Mouse (Mus musculus) thymus, postnatal 25 days (tissue): ENCODE measurements around the gene Mrpl44.
A peak's percentile ranks its signal among the peaks of the same experiment; 100 is the strongest.

Experiments used
- DNase-seq: peaks from one replicate; pipeline ENCODE4 v3.0.0; 2022

Gene Mrpl44

DNA sequence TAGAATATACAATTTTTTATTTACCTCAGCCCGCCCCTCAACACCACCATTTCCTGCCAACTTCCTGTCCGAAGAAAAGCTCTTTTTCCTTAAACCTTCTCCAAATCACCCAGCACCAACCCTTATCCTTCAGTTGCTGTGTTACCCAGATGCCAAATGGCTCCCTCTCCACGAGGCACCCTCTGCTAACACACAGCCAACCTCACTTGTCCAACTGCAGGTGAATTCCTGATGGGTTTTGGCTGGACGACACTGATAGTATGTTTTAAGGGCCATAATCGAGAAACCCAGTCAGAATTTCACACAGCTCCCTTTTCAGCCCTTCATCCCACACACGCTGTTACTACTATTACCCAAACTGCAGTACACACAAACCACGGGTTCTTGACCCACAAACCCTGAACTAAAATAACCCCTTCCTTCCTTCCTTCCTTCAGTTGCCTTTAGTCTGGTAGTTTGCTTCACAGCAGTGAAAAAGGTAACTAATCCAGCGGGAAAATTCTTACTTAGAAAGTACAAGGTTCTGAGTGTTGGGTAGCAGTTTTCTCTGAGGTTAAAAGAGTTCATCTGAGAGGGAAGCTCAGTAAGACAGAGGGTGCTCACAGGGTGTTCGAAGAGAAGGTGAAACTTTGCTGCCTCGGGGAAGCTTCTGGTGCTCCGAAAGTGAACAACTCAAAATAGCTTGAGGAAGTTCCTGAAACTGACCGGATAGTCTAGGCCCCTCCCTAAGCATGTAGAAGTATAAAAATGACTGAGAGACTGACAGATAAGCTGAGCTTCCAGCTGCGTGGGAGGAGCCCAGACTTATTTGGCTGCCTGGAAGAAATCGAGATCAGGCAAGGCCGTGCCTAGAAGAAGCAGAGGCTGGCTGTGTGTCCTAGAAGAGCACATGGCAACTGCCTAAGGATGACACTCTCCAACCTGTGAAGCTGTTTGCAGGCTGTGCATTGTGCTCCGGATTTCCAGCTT, 13.3 kb upstream of the Mrpl44 start:
- DNase-seq = peak; percentile 30

DNA sequence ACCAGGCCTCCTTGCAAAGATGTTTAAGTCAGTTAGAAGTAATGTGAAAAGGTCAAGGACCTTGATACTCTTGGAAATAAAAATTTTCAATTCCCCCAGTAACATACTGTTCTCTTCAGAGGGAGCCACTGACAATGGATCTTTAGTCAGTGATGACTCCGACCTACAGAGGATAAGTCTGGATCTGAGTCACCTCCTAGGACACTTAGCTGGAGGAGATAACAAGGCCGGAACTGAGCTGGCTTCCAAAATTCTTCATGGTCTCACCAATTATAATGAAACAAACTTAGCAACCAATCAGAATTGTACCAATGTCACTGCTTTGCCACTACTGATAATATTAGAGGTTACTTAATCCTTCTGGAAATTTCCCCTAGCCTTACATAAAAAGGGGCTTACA, 11.8 kb upstream of the Mrpl44 start:
- no peak for DNase-seq

DNA sequence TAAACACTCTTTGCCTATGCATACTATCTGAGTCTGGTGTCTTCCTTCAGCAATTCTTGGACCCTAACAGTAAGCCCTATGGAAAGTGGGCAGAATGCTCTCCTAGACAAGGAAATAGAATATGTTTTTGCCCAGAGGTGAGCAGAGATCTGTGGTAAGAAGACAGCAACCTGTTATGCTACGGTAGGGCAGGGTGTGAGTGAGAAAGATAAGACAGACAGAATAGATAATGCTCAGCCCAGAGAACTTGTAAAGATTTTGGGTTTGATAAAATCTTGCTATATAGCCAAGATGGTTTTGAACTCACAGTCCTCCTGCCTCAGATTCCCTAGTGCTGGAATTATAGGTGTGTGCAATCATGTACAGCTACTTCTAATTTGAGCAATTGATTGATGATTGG, 11.3 kb upstream of the Mrpl44 start:
- no peak for DNase-seq

GRCm38 (mm10) chr1:79768231-79768630, 7.6 kb upstream of the Mrpl44 start:
- no peak for DNase-seq

- no peak for DNase-seq
These were observed 1.5 kb upstream of the Mrpl44 start for GRCm38 (mm10) chr1:79774164-79774780.

DNA sequence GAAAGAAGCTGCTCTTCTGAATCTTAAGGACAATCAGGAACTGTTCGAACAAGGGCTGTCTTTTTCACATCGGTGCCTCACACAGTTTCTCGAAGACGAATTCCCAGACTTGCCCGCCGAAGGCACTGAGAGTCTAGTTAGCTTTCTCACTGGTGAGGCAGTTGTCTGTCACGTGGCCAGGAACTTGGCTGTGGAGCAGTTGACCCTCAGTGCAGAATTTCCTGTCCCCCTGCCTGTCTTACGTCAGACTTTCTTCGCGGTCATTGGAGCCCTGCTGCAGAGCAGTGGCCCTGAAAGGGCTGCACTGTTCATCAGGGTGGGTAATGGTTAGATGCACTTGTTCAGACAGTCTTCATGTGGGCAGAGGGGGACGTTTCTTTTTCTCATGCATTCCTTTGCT, 2.2 kb downstream of the Mrpl44 start:
- DNase-seq = no peak

GRCm38 (mm10) chr1:79782433-79782832, 6.6 kb downstream of the Mrpl44 start:
- DNase-seq = peak; percentile 28

DNA sequence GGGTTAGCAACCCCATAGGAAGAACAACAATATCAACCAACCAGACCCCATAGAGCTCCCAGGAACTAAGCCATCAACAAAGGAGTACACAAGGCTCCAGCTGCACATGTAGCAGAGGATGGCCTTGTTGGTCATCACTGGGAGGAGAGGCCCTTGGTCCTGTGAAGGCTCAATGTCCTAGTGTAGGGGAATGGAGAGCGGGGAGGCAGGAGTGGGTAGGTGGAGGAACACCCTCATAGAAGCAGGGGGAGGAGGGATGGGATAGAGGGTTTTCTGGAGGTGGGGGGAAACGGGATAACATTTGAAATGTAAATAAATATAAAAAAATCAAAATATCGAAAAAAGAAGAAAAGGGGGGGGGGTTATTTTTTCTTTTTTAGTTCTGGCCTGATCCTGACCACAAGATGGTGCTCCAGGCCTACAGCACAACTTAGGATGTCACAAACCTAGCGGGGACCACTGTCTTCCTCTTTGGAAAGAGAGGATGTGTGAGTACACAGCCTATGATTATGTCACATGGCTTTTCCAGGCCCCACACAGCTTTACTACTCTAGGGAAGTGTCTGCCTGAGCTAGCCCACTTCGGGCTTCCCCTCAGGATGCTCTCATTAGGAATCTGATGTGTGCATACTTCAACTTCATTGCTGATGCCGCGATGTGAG, 10.6 kb downstream of the Mrpl44 start:
- no peak for DNase-seq

DNA sequence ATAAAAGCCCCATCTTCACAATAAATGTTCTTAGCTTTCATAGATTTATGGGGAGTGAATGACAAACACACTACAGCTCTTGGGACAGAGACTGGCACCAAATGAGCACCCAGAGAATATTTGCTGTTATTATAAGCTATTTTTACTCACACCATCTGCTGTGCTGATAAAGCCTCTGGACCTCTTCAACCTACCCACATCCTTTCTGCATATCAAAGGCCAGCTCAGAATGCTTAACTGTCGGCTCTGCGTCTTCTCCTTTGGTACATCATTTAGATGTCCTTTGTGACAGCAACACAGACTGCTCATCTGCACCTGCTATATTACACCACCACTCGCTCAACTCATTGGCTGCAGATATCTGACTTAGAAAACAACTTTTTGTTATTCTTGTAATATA, 21.3 kb downstream of the Mrpl44 start:
- DNase-seq = no peak

DNA sequence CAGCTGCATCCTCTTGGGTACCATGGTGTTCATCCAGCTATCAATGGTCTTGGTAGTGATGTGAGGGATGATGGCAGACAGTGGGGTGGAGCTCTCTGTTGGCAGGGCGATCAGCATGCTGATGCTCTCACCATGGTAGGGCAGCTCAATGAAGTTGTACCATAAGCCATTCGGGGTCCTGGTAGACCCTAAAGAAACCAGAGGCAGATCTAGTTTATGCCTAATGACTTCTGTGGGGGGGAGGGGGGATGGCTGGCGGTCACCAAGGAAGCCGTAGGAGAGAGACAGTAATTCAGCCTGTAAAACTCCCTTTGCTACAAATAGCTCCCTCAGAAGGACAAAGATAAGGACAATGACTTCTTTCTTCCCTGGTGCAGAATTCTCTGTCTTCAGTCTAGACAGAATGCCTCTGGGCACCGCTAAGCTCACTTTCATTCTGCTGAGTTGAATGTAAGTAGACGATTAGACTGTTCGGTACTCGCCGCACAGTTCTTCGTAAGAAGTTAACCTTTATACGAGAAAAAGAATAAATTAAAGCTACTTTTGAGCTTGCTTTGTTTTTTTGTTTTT, 27.1 kb downstream of the Mrpl44 start:
- no peak for DNase-seq

- no peak for DNase-seq
These were observed 27.8 kb downstream of the Mrpl44 start for GRCm38 (mm10) chr1:79803614-79804013.

GRCm38 (mm10) chr1:79806865-79807264, 31.0 kb downstream of the Mrpl44 start:
- DNase-seq = no peak

DNA sequence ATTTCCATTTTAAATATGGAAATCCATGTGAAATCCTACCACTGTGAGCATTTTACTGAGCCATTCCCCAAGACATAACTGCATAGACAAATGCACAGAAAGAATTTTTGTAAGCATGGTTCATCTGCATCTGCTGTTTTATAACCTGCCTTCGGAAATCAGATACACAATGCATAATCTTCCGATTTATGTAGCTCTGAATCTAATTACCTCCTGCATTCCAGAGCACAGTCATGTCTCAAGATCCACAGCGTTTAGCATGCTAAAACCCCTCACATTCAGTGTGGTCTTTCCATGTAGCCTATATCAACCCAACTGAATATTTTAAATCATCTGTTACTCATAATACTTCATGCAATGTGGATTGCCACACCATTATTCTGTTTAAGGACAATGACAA, 33.6 kb downstream of the Mrpl44 start:
- no peak for DNase-seq

DNA sequence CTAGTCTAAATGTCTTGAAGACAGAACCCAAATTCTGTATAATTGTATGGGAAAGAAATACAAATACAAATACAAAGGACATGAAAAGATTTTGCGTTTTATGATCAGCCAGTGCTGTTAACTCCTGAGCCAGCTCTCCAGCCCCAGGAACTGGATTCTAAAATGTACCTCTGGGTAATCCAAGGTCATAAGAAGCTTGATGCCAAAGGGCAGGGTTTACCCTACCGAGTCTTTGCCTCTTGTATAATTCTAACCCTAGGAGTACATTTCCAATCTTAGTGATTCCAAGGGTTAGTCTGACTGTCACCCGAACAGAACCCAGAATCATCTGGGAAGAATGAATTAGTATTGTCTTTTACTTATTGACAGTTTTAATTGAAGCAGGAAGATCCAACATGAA, 39.6 kb downstream of the Mrpl44 start:
- no peak for DNase-seq

- DNase-seq = no peak
These were observed 43.6 kb downstream of the Mrpl44 start for GRCm38 (mm10) chr1:79819296-79819879.

GRCm38 (mm10) chr1:79822806-79823525, 47.1 kb downstream of the Mrpl44 start:
- no peak for DNase-seq

- no peak for DNase-seq
These were observed 48.3 kb downstream of the Mrpl44 start for GRCm38 (mm10) chr1:79823951-79824633.
